Mouse (Mus musculus) cerebellum, adult 2 months (tissue): Measurements from ENCODE around the gene Vax1.

Source experiments
- CTCF ChIP-seq: fragments of 200-500 bp; IDR thresholded peaks from 2 replicates; pipeline ENCODE4 v1.5.1; 2011; ENCODE audit warnings: low read depth, mild to moderate bottlenecking, control low read depth, low read length, moderate library complexity, borderline replicate concordance; ENCODE audit not compliant: insufficient read depth
- POLR2A ChIP-seq: fragments of 200-500 bp; IDR thresholded peaks from 2 replicates; pipeline ENCODE4 v1.6.1; 2011; ENCODE audit warnings: low read length, control low read depth, borderline replicate concordance; ENCODE audit not compliant: insufficient read depth

- TF ChIP-seq CTCF, result no peak
- TF ChIP-seq POLR2A, result no peak
Observed at GRCm38 (mm10) chr19:59164111-59164510, 5.7 kb downstream of the Vax1 start.
